8 mouse cellular contexts compared by ENCODE assay signal in the genomic region with DNA sequence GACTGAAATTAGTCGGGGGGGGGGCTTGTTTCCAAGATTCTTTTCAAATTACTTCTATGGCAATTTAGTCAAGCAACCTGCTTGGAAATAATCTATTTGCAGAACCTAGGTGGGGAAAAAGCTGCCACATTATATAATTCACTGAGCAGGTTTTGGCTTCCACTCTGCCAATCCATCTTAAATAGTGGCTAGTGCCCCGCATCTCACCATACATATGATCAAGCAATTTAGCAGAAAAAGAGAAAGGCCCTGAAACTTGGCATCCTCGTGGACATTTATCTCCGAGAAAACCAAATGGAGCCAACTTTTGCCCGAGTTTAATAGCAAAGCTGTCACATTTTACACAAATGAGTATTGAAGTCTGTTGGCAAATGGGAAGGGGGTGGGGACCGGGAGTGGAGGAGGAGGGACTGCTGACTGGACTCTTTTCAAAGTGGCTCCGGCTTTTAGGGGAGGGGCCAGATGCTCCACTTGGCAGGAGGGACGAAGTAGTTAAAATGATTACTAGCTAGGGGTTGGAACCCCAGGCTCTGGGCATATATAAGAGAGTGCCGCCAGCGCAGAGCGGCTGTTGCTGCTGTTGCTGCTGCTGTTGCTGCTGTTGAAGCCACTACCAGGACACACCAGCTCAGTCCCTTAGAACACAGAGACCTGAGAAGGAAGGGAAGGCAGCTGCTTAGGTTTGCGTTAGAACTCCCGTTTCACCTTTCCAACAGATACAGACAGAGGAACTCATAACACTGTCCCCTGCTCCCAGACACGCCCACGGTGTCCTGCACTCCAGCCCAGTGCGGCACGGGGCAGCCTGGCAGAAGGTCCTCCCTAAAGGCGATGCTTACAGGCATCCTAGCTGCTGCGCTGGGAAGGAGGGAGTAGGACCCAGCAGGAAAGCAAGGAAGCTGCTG. TPM values are rescaled to one million over a fixed set of nuclear protein-coding genes. Genes with fewer than 3 reads are reported as not detected.
A peak's percentile ranks its signal among the peaks of the same experiment; 100 is the strongest.
DNase-seq lines count a peak whose midpoint lies in the region.

A gene (plus strand): TSS at position 567 of the 905 bp plus-strand sequence.

- intact Hi-C loops in gastrocnemius, postnatal 14 days (cut with DNase I; ENCODE audit: low total_unique reads) = no loop called here

- DNase-seq in adrenal gland, postnatal 14 days = peak; percentile 19
- DNase-seq in adrenal gland, adult 18-20 months (ENCODE audit: low spot score in 2 of 2) = no peak
- DNase-seq in lung, postnatal 10 days = peak; percentile 10
- no peak for DNase-seq in lung, postnatal 14 days
- peak; percentile 23 for DNase-seq in gastrocnemius, postnatal 14 days
- peak; percentile 1 to 8 for DNase-seq in kidney, postnatal 36 days
- DNase-seq in neural tube, embryonic 10.5 days (ENCODE audit: extremely low spot score, low spot score) = peak; percentile 50
- DNase-seq in spleen, postnatal 36 days (ENCODE audit: low spot score in 2 of 2) = no peak

RNA-seq across cellular contexts. Expression of the gene that starts here (rescaled TPM):
- total RNA-seq in adrenal gland, postnatal 14 days (2021) = 0.48 and 0.83 TPM in 2 replicates
- total RNA-seq in adrenal gland, adult 18-20 months (2021) = under 1 TPM; 0.17 to 0.26 TPM
- total RNA-seq in gastrocnemius, postnatal 14 days (2021) = 10 to 100 TPM; 16.7 to 23.1 TPM

Comparison
In these comparisons a context has a peak if more than half of its experiments do, and no peak if none do; other contexts are left out.
1. DNase-seq: peak in lung, postnatal 10 days (single experiment), gastrocnemius, postnatal 14 days (single experiment), kidney, postnatal 36 days (2 of 2) and neural tube, embryonic 10.5 days (single experiment); none in adrenal gland, adult 18-20 months (0 of 2), lung, postnatal 14 days (single experiment) and spleen, postnatal 36 days (0 of 2).
2. Peak in DNase-seq in adrenal gland, postnatal 14 days; RNA of the gene not detected or under 1 TPM.